Mouse (Mus musculus): Measurements from ENCODE around the gene Slc8b1. TPM values are rescaled to one million over a fixed set of nuclear protein-coding genes. Genes with fewer than 3 reads are reported as not detected.

Gene Slc8b1
- total and polyA plus RNA-seq, 3 experiments = 10.0 to 13.2 (median 12.2) TPM

DNA sequence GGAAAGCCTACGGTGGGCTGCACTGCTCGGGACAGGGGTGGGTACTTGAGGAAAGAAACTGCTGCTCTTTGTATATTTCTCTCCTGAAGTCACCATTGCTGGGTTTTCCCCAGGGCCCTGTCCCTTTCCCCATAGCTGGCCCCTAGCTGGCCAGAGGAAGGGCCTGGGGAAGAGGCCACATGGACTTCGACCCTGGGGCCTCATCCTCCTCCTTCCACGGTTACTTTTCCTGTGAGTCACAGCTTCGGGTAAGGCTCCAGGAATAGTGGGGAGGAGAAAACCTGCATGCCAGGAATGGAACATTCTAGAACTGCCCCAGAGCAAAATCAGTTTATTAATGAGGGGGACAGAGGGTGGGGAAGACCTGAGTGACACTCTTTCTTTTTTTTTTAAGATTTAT, 39.2 kb downstream of the Slc8b1 start:
- TF ChIP-seq EP300 (IDR thresholded peaks at IDR 0.05; ENCODE audit: insufficient read depth, low read depth, low read length) (no peak), CTCF (IDR thresholded peaks at IDR 0.05) (no peak), POLR2A (IDR thresholded peaks at IDR 0.05; ENCODE audit: insufficient read depth, low read depth, low read length) (no peak)

DNA sequence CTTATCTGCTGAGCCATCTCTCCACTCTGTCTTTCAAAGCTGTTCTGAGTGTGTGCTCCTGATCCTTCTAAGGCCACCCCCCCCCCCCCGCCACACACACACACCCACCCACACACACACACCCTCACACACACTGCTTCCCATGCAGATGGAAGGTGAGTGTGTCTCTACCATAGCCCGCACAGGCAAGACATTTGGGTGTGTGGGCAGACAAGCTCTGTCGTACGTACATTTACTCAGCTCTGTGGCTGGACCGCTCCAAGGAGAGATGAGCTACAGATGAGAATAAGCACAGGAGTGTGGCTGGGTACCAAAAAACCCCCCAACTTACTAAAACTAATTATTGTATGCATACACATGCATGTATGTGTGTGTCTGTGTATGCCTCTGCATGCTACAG, 39.7 kb downstream of the Slc8b1 start:
- Histone ChIP-seq H3K36me3 (ENCODE audit: control insufficient read depth, insufficient read depth, low read length) (no peaks in the 10 kb centered on the region), H3K9ac (ENCODE audit: low read depth, low read length) (no peak overlapping the region), H3K4me1 (ENCODE audit: control insufficient read depth, insufficient read depth, low read length) (no peaks in the 10 kb centered on the region), H3K79me2 (replicated peaks; ENCODE audit: control insufficient read depth, insufficient read depth, low read length) (no peaks in the 10 kb centered on the region), H3K27me3 (ENCODE audit: control insufficient read depth, insufficient read depth, low read length) (no peaks in the 10 kb centered on the region), H3K27ac (no peak overlapping the region), H3K4me3 (no peak overlapping the region)
- 100% methylated on average over 5 of the region's 5 CpGs for WGBS
- DNase-seq = no peak
- TF ChIP-seq EP300 (IDR thresholded peaks at IDR 0.05; ENCODE audit: insufficient read depth, low read depth, low read length) (no peak), CTCF (IDR thresholded peaks at IDR 0.05) (no peak), POLR2A (IDR thresholded peaks at IDR 0.05; ENCODE audit: insufficient read depth, low read depth, low read length) (no peak)
- intact Hi-C loops (cut with DNase I) = no loop called here

More for the DNA sequence above, 39.2 kb downstream of the Slc8b1 start:
- intact Hi-C loops (cut with DNase I) = no loop called here
- no peak for DNase-seq
- no peaks in the 10 kb centered on the region for H3K36me3 ChIP-seq (ENCODE audit: control insufficient read depth, insufficient read depth, low read length)
- WGBS = 61% methylated on average over 5 of the region's 5 CpGs
- no peak overlapping the region for H3K27ac ChIP-seq
- H3K4me1 ChIP-seq (ENCODE audit: control insufficient read depth, insufficient read depth, low read length) = no peaks in the 10 kb centered on the region
- no peaks in the 10 kb centered on the region for H3K79me2 ChIP-seq (replicated peaks; ENCODE audit: control insufficient read depth, insufficient read depth, low read length)
- no peak overlapping the region for H3K9ac ChIP-seq (ENCODE audit: low read depth, low read length)
- no peak overlapping the region for H3K4me3 ChIP-seq
- no peaks in the 10 kb centered on the region for H3K27me3 ChIP-seq (ENCODE audit: control insufficient read depth, insufficient read depth, low read length)

DNA sequence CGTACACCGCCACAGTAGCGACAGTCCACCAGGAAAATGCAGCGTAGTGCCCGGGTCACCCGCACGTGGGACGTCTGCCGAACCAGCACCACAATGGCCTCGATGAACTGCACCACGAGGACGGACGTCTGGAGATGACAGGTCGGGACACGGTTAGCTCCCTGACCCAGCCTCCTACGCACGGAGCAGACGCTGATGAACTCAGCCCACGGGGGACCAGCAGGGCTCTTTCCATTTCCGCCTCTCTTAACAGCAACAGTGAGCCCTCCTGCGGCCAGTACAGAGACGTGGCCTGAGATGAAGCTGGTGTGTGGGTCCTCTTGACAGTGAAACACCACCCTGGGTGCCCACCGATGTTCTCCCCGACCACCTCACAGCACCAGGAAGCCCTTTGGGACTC, 44.9 kb downstream of the Slc8b1 start:
- intact Hi-C loops (cut with DNase I) = loop anchor here (5.0 kb wide), 1 partner anchor 46 kb away; no protein-coding TSS in a partner anchor
- no peak for DNase-seq
- no peak for TF ChIP-seq CTCF (IDR thresholded peaks at IDR 0.05)
- no peak for TF ChIP-seq POLR2A (IDR thresholded peaks at IDR 0.05; ENCODE audit: insufficient read depth, low read depth, low read length)
- TF ChIP-seq EP300 (IDR thresholded peaks at IDR 0.05; ENCODE audit: insufficient read depth, low read depth, low read length) = no peak
- Histone ChIP-seq H3K4me1 (ENCODE audit: control insufficient read depth, insufficient read depth, low read length) (0 out of 2 replicates have a peak, but pooled peaks cover 1% of the 10 kb centered on the region), H3K27me3 (ENCODE audit: control insufficient read depth, insufficient read depth, low read length) (no peaks in the 10 kb centered on the region), H3K36me3 (ENCODE audit: control insufficient read depth, insufficient read depth, low read length) (no peaks in the 10 kb centered on the region), H3K79me2 (replicated peaks; ENCODE audit: control insufficient read depth, insufficient read depth, low read length) (no peaks in the 10 kb centered on the region), H3K27ac (no peak overlapping the region), H3K4me3 (no peak overlapping the region), H3K9ac (ENCODE audit: low read depth, low read length) (no peak overlapping the region)
- WGBS = 87% methylated on average over 24 of the region's 24 CpGs

DNA sequence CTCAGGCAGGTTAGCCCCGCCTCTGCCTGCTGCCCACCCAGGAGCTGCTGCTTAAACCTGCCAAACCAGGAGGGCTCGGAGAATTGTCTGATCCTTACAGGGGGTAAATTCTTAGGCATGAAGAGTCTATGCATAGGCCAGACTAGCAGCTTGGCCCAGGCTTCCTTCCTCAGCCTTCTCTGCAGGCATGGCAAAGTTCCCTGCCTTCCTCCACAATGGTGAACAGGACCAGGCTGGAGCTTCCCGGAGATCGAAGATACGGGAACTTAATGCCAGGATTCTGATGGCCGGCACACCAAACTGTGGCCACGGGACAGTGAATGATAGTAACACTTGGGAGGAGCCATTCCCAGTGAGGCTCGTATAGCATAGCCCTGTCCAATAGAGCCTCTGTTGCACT, 47.1 kb downstream of the Slc8b1 start:
- Histone ChIP-seq H3K4me3 (no peak overlapping the region), H3K36me3 (ENCODE audit: control insufficient read depth, insufficient read depth, low read length) (no peaks in the 10 kb centered on the region), H3K79me2 (replicated peaks; ENCODE audit: control insufficient read depth, insufficient read depth, low read length) (no peaks in the 10 kb centered on the region), H3K4me1 (ENCODE audit: control insufficient read depth, insufficient read depth, low read length) (peaks cover 9% of the 10 kb centered on the region), H3K27me3 (ENCODE audit: control insufficient read depth, insufficient read depth, low read length) (no peaks in the 10 kb centered on the region), H3K27ac (no peak overlapping the region), H3K9ac (ENCODE audit: low read depth, low read length) (no peak overlapping the region)
- DNase-seq = no peak
- TF ChIP-seq EP300 (IDR thresholded peaks at IDR 0.05; ENCODE audit: insufficient read depth, low read depth, low read length) (no peak), POLR2A (IDR thresholded peaks at IDR 0.05; ENCODE audit: insufficient read depth, low read depth, low read length) (no peak), CTCF (IDR thresholded peaks at IDR 0.05) (no peak)
- intact Hi-C loops (cut with DNase I) = loop anchor here (5.0 kb wide), 1 partner anchor 44 kb away; no protein-coding TSS in a partner anchor
- 80% methylated on average over 8 of the region's 8 CpGs for WGBS

DNA sequence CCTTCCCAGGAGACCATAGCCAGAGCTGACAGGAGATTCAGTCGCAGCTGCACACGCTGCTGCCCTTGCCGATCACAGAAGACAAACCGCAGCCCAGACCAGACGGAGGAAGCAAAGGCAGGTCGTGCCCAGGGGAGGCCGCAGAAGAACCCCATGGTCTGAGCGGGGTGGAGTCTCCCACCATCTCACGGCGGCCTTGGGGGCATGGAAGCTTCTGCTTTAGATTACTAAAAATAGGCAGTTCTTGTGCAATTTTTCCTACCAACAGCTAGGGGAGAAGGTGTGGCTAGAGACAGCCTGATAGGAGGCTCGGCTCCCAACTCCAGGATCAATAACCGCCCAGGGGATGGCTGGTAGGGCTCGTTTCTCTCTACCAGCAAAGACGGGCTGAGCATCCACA, 47.8 kb downstream of the Slc8b1 start:
- H3K4me3 ChIP-seq = no peak overlapping the region
- intact Hi-C loops (cut with DNase I) = loop anchor here (5.0 kb wide), 1 partner anchor 44 kb away; no protein-coding TSS in a partner anchor
- H3K36me3 ChIP-seq (ENCODE audit: control insufficient read depth, insufficient read depth, low read length) = no peaks in the 10 kb centered on the region
- DNase-seq = peak in 1 of 2 experiments; percentile 57
- no peaks in the 10 kb centered on the region for H3K79me2 ChIP-seq (replicated peaks; ENCODE audit: control insufficient read depth, insufficient read depth, low read length)
- TF ChIP-seq POLR2A (IDR thresholded peaks at IDR 0.05; ENCODE audit: insufficient read depth, low read depth, low read length) (no peak), EP300 (IDR thresholded peaks at IDR 0.05; ENCODE audit: insufficient read depth, low read depth, low read length) (no peak), CTCF (IDR thresholded peaks at IDR 0.05) (no peak)
- no peak overlapping the region for H3K27ac ChIP-seq
- WGBS = 81% methylated on average over 14 of the region's 14 CpGs
- H3K9ac ChIP-seq (ENCODE audit: low read depth, low read length) = no peak overlapping the region
- peaks cover 12% of the 10 kb centered on the region for H3K4me1 ChIP-seq (ENCODE audit: control insufficient read depth, insufficient read depth, low read length)
- no peaks in the 10 kb centered on the region for H3K27me3 ChIP-seq (ENCODE audit: control insufficient read depth, insufficient read depth, low read length)

DNA sequence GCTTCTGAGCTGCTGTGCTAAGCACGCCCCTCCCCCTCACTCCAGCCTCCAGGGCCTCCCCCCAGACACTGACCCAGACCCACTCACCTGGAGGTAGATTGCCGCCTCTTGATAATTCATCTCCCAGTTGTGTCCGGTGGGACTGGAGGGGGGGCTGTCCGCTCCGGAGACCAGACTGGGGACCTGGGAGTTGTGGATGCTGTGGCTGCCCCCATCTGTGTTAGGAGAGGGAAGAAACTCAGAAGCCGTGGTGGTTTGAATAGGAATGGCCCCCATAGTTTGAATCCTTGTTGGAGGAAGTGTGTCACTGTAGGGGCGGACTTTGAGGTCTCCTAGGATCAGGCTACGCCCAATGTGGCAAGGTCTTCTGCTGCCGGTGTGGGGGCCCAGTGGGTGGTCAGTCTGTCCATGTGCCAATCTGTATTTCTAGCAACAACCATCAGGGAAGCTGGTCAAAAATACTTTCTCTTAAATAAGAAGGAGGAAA, 49.2 kb downstream of the Slc8b1 start:
- no peak overlapping the region for H3K4me3 ChIP-seq
- H3K4me1 ChIP-seq (ENCODE audit: control insufficient read depth, insufficient read depth, low read length) = peaks cover 18% of the 10 kb centered on the region
- no peak overlapping the region for H3K9ac ChIP-seq (ENCODE audit: low read depth, low read length)
- H3K36me3 ChIP-seq (ENCODE audit: control insufficient read depth, insufficient read depth, low read length) = no peaks in the 10 kb centered on the region
- H3K27ac ChIP-seq = peak overlapping the region; percentile 55
- H3K79me2 ChIP-seq (replicated peaks; ENCODE audit: control insufficient read depth, insufficient read depth, low read length) = no peaks in the 10 kb centered on the region
- DNase-seq = no peak
- intact Hi-C loops (cut with DNase I) = no loop called here
- H3K27me3 ChIP-seq (ENCODE audit: control insufficient read depth, insufficient read depth, low read length) = no peaks in the 10 kb centered on the region
- no peak for TF ChIP-seq EP300 (IDR thresholded peaks at IDR 0.05; ENCODE audit: insufficient read depth, low read depth, low read length)
- no peak for TF ChIP-seq POLR2A (IDR thresholded peaks at IDR 0.05; ENCODE audit: insufficient read depth, low read depth, low read length)
- no peak for TF ChIP-seq CTCF (IDR thresholded peaks at IDR 0.05)
- 77% methylated on average over 9 of the region's 9 CpGs for WGBS
